Mouse (Mus musculus) telencephalon, adult 2 months (tissue): ENCODE data around the gene Carmil3.

Source experiments
- DNase-seq: peaks from one replicate; pipeline ENCODE4 v3.0.0-alpha.2; 2011; ENCODE audit warnings: low read depth, low spot score

The Carmil3 gene

DNA sequence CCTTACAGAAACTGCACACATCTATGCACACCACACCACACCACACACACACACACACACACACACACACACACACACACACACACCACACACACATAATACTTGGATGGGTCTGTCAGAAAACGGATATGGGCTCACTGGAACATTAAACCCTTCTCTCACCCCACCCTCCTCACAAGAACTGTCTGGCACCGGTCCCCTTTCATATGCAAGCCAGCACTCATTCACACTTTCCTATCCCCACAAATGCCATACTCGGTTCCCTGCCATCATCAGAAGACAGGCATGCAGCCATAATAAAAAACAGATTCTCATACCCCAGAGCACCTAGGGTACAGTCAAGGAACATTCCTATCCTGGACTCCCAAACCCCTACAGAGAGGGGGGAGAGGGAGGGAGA is 1.7 kb downstream of the Carmil3 start:
- no peak for DNase-seq

DNA sequence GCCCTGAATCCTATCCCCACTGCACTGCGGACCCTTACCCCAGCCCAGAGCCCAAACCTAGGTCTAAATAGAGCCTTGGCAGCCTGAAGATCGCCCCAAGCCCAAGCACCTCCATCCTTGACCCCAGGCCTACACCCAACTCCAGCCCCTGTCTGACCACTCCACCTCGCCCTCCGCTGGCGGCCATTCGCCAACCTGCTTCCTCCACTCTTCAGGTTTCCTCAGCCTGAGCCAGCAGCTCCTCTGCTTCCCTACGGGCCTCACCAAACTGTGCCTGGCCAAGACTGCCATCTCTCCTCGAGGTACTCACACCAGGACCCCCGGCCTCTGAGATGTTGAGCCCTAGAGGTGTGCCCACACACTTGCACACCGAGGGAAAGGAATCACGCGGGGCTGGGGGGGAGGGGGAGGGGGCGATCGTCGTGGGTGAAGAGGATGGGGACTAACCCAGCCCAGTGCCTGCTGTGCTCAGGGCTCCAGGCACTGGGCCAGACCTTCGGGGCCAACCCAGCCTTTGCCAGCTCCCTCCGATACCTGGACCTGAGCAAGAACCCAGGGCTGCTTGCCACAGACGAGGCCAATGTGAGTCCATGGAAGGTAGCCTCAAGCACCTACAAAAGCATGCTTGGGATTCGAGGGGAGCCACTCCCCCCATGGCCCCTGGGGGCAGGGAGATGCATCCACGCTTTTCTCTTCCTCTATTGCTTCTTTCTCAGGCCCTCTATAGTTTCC is 5.2 kb downstream of the Carmil3 start:
- DNase-seq = no peak

GRCm38 (mm10) chr14:55496761-55497448 is 6.5 kb downstream of the Carmil3 start:
- DNase-seq = no peak

- DNase-seq = no peak
These were observed 7.0 kb downstream of the Carmil3 start for GRCm38 (mm10) chr14:55497449-55497821.

GRCm38 (mm10) chr14:55505612-55506011 is 15.2 kb downstream of the Carmil3 start:
- DNase-seq = no peak

GRCm38 (mm10) chr14:55507801-55508200 is 17.4 kb downstream of the Carmil3 start:
- DNase-seq = no peak

GRCm38 (mm10) chr14:55509540-55509939 is 19.1 kb downstream of the Carmil3 start:
- DNase-seq = no peak

GRCm38 (mm10) chr14:55510125-55510731 is 19.8 kb downstream of the Carmil3 start, which contains the start of gene Cpne6:
Gene Cpne6, plus strand, starts transcription at chr14:55510445.
- DNase-seq = no peak

DNA sequence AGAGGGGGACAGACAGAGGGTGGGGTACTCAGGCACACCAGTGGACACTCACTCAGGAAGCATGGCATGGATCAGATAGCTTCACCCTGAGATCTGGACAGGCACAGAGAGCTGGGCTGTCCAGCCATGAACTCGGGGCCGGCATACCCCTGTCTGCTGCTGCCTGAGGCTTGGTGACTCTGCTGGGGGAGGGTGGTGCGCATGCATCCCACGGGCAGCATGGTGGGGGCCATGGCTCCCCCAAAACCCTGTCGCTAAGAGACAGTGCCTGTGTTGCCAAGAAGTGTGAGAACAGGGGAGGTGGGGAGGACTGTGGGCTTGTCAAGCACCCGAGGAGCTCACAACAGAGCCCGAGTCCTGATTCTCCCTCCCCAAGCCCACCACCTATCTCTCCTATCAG is 20.6 kb downstream of the Carmil3 start:
- no peak for DNase-seq

- no peak for DNase-seq
These were observed 23.5 kb downstream of the Carmil3 start for GRCm38 (mm10) chr14:55513927-55514326.

- DNase-seq = no peak
These were observed 25.4 kb downstream of the Carmil3 start for GRCm38 (mm10) chr14:55515846-55516245.

DNA sequence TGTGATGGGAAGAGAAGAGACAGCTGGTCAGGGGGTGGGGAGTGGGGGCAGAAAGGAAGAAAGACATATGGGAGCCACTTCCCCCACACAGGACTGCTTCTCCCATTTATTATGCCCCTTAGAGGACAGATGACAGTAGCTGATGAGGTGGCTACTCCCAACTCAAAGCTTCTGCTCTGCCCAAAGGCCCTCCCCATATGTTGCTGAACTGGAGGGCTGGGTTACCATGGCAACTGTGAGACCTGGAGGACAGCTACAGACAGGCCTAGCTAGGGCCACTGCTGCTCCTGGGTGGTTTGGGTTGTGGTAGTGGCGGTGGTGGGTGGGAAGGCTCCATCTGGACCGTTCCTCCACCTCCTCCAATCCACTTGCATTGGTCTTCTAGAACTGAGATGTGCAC is 28.4 kb downstream of the Carmil3 start:
- peak; percentile 81 for DNase-seq

DNA sequence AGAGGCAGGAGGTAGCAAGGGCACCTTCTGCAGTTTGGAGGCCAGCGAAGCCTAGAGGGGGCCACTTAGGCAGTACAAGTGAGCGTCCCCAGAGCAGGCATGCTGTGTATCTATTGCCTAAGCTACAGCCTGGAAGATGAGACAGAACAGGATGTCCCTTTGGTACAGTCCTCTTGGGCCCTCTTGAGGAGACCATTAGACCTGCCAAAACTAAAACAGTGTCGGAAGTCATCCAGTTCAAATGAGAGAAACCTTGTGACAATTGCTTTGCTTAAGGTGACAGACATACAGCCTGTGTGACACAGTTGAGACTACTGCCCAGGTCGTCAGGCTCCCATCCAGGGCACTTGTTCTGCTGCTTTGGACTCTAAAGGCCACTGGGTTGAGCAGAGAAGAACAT is 29.2 kb downstream of the Carmil3 start:
- no peak for DNase-seq

GRCm38 (mm10) chr14:55520451-55521361 is 30.3 kb downstream of the Carmil3 start:
- no peak for DNase-seq

DNA sequence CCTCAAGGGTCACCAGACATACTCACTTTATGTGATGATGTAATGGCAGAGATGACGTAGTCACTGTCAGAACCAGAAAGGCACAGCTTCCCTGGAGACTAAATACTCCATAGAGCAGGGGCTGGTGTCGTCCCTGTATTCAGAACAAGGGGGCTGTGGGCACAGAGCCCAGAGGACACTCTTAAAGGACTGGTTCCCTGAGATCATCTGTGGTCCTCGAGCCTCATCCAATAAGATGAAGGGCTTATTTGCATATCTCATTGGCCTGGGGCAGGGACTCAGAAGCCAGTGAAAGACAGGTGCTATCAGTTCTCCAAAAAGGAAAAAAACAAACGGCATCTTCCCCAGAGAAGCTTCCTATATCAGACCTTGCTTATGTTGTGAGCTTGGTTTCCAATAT is 33.6 kb downstream of the Carmil3 start:
- DNase-seq = no peak

GRCm38 (mm10) chr14:55524785-55525184 is 34.3 kb downstream of the Carmil3 start, which contains the start of gene Nrl:
Gene Nrl, minus strand, starts transcription at chr14:55524981.
- no peak for DNase-seq

GRCm38 (mm10) chr14:55526674-55527073 is 36.2 kb downstream of the Carmil3 start:
- no peak for DNase-seq

DNA sequence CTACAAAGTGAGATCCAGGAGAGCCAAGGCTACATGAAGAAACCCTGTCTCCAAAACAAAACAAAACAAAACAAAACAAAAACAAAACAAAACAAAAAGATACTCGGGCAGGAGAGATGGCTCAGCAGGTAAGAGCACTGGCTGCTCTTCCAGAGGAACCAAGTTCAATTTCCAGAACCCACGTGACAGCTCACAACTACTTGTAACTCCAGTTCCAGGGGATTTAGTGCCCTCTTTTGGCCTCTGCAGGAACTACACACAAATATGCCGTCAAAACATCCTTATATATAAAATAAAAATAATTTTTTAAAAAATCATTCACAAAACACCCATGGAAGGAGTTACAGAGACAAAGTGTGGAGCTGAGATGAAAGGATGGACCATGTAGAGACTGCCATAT is 37.5 kb downstream of the Carmil3 start:
- DNase-seq = no peak

- DNase-seq = no peak
These were observed 45.8 kb downstream of the Carmil3 start for GRCm38 (mm10) chr14:55536116-55536745.

GRCm38 (mm10) chr14:55540067-55540786 is 49.8 kb downstream of the Carmil3 start, which contains the start of gene Pck2:
Gene Pck2, plus strand, starts transcription at chr14:55540266.
- peak; percentile 62 for DNase-seq
